Mouse (Mus musculus) neural tube, embryonic 14.5 days (tissue): Measurements from ENCODE around the gene Smyd2. TPM values are rescaled to one million over a fixed set of nuclear protein-coding genes. Genes with fewer than 3 reads are reported as not detected.

ENCODE experiments used
- ATAC-seq: fragments of 200-750 bp; cut with Nextera tagmentation; 2 replicates; pipeline ENCODE4 v1.8.0; 2017; ENCODE audit warnings: low read depth, mild to moderate bottlenecking, moderate TSS enrichment, moderate library complexity
- H3K27ac ChIP-seq: fragments of 300-500 bp; sonication (generic); 2 replicates; pipeline ENCODE4 v1.5.1; 2014; ENCODE audit warnings: low read depth, mild to moderate bottlenecking, control low read depth, low read length, moderate library complexity, mixed read lengths
- H3K27me3 ChIP-seq: fragments of 300-500 bp; sonication (generic); 2 replicates; pipeline ENCODE4 v1.6.1; 2014; ENCODE audit warnings: low read length; ENCODE audit not compliant: control insufficient read depth, insufficient read depth
- H3K36me3 ChIP-seq: fragments of 300-500 bp; sonication (generic); 2 replicates; pipeline ENCODE4 v1.6.1; 2014; ENCODE audit warnings: low read length, mixed read lengths; ENCODE audit not compliant: control insufficient read depth, insufficient read depth
- H3K4me1 ChIP-seq: fragments of 300-500 bp; sonication (generic); 2 replicates; pipeline ENCODE4 v1.6.1; 2014; ENCODE audit warnings: low read length; ENCODE audit not compliant: control insufficient read depth, insufficient read depth
- H3K4me2 ChIP-seq: fragments of 300-500 bp; sonication (generic); 2 replicates; pipeline ENCODE4 v1.6.1; 2014; ENCODE audit warnings: mild to moderate bottlenecking, low read depth, low read length, control low read depth
- H3K4me3 ChIP-seq: fragments of 300-500 bp; sonication (generic); 2 replicates; pipeline ENCODE4 v1.5.1; 2014; ENCODE audit warnings: low read depth, low read length, control low read depth, mixed read lengths
- H3K9ac ChIP-seq: fragments of 300-500 bp; sonication (generic); replicated peaks from 2 replicates; pipeline ENCODE4 v1.6.1; 2014; ENCODE audit warnings: low read depth, mild to moderate bottlenecking, control low read depth, low read length, mixed read lengths
- H3K9me3 ChIP-seq: fragments of 300-500 bp; sonication (generic); 2 replicates; pipeline ENCODE4 v1.6.1; 2016; ENCODE audit warnings: low read length; ENCODE audit not compliant: control insufficient read depth
- WGBS: fragments of 180-500 bp; shearing (Covaris S2); extraction: QIAGEN DNeasy Blood & Tissue Kit; methylation state at CpG from one replicate; pipeline ENCODE4 v1.1.7; 2014; 5-methylcytosine and 5-hydroxymethylcytosine counted together
- polyA plus RNA-seq: library from polyadenylated mRNA; unstranded; fragments of >200 nt; fragmentation: Nextera tagmentation; extraction: Ambion mirVana; gene quantifications from 2 replicates; pipeline ENCODE4 v1.2.1, GENCODE M21; 2014

The Smyd2 gene
- polyA plus RNA-seq, 1 experiment from 2014 or later, result 96.8 TPM

DNA sequence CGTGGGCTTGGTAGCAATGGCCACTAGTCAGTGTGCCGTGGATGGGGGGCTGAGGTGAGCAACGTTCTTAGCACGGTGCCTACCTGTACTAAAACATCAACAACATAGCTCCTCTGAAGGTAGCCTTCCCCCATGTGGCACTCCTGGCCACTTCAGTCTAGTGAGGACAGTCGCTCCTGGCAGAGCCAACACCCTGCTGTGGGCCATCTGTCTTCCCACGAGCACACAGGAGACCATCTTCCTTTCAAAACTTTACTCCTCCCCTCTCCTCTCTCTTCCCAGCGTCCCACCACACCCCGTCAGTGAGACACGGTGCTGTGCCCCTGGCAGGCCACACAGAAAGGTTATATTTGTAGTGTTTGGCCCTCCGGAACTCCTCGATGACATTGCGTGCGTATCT, 37.2 kb downstream of the Smyd2 start:
- no peaks in the 10 kb centered on the region for H3K4me1 ChIP-seq
- no peak overlapping the region for H3K27ac ChIP-seq
- H3K27me3 ChIP-seq, result no peaks in the 10 kb centered on the region
- no peaks in the 10 kb centered on the region for H3K9me3 ChIP-seq
- no peak for ATAC-seq
- no peak overlapping the region for H3K4me3 ChIP-seq
- H3K9ac ChIP-seq, result no peak overlapping the region
- no peaks in the 10 kb centered on the region for H3K36me3 ChIP-seq
- H3K4me2 ChIP-seq, result no peak overlapping the region
- WGBS, result 61% methylated on average over 13 of the region's 13 CpGs

GRCm38 (mm10) chr1:189883531-189884170, 38.5 kb downstream of the Smyd2 start:
- no peaks in the 10 kb centered on the region for H3K27me3 ChIP-seq
- no peak overlapping the region for H3K27ac ChIP-seq
- no peak overlapping the region for H3K4me3 ChIP-seq
- H3K4me1 ChIP-seq, result no peaks in the 10 kb centered on the region
- H3K9me3 ChIP-seq, result no peaks in the 10 kb centered on the region
- H3K36me3 ChIP-seq, result no peaks in the 10 kb centered on the region
- no peak overlapping the region for H3K9ac ChIP-seq
- no peak for ATAC-seq
- WGBS, result 37% methylated on average over 18 of the region's 18 CpGs
- H3K4me2 ChIP-seq, result no peak overlapping the region

GRCm38 (mm10) chr1:189882886-189883285, 39.3 kb downstream of the Smyd2 start:
- Histone ChIP-seq H3K27ac (no peak overlapping the region), H3K4me1 (no peaks in the 10 kb centered on the region), H3K36me3 (no peaks in the 10 kb centered on the region), H3K9me3 (no peaks in the 10 kb centered on the region), H3K27me3 (no peaks in the 10 kb centered on the region), H3K9ac (no peak overlapping the region), H3K4me2 (no peak overlapping the region), H3K4me3 (no peak overlapping the region)
- ATAC-seq, result no peak
- 55% methylated on average over 7 of the region's 7 CpGs for WGBS

DNA sequence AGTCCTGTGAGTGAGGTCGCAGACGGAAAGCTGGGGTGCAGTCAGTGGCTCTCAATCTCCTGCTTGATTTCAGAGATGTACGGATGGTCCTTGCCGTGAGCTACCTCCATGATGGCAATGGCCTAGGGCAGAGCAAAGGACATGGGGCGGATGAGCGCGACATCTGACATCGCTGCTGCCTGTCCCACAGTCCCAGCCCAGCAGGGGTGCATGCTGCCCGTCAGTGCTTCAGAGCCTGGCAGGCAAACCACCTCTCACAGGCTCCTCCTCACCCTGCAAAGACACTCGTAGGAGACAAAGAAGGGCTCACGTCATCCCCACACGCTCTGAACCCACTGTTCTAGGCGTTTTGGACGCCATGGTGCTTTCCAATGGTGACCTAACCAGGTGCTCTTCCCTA, 41.4 kb downstream of the Smyd2 start:
- no peaks in the 10 kb centered on the region for H3K27me3 ChIP-seq
- no peak for ATAC-seq
- H3K27ac ChIP-seq, result no peak overlapping the region
- H3K9ac ChIP-seq, result no peak overlapping the region
- H3K36me3 ChIP-seq, result no peaks in the 10 kb centered on the region
- H3K9me3 ChIP-seq, result no peaks in the 10 kb centered on the region
- no peak overlapping the region for H3K4me3 ChIP-seq
- 72% methylated on average over 14 of the region's 14 CpGs for WGBS
- H3K4me2 ChIP-seq, result no peak overlapping the region
- no peaks in the 10 kb centered on the region for H3K4me1 ChIP-seq

GRCm38 (mm10) chr1:189879965-189880364, 42.2 kb downstream of the Smyd2 start:
- WGBS, result 77% methylated on average over 8 of the region's 8 CpGs
- no peak overlapping the region for H3K27ac ChIP-seq
- no peaks in the 10 kb centered on the region for H3K27me3 ChIP-seq
- H3K36me3 ChIP-seq, result no peaks in the 10 kb centered on the region
- no peak overlapping the region for H3K4me2 ChIP-seq
- H3K9me3 ChIP-seq, result no peaks in the 10 kb centered on the region
- H3K4me3 ChIP-seq, result no peak overlapping the region
- H3K9ac ChIP-seq, result no peak overlapping the region
- no peaks in the 10 kb centered on the region for H3K4me1 ChIP-seq
- ATAC-seq, result no peak

GRCm38 (mm10) chr1:189879212-189879611, 43.0 kb downstream of the Smyd2 start:
- Histone ChIP-seq H3K4me2 (no peak overlapping the region), H3K9me3 (no peaks in the 10 kb centered on the region), H3K4me1 (no peaks in the 10 kb centered on the region), H3K36me3 (no peaks in the 10 kb centered on the region), H3K27me3 (no peaks in the 10 kb centered on the region), H3K4me3 (no peak overlapping the region), H3K27ac (no peak overlapping the region), H3K9ac (no peak overlapping the region)
- ATAC-seq, result peak; percentile 21; the same call in 1 of the 2 replicates
- 59% methylated on average over 2 of the region's 2 CpGs for WGBS

DNA sequence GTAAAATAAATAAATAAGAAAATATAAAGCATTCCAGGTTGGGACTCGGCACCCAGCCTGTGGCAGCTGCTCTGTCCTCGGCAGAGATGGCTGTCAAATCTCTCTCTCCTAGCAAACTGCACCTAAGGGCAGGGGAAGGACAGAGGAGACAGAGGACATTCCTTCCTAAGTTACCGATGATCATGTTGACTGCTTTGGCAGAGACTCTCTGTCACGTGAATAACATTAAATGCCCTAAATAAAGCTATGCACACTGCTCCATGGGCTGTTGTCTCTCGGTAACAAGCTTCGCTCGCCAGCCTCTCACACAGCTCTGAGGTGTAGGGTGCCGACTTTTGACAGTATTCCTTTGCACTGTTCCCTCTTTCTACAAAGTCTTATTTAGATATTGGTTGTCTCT, 46.0 kb downstream of the Smyd2 start:
- WGBS, result 46% methylated on average over 8 of the region's 8 CpGs
- H3K27me3 ChIP-seq, result no peaks in the 10 kb centered on the region
- no peaks in the 10 kb centered on the region for H3K4me1 ChIP-seq
- ATAC-seq, result no peak
- H3K4me3 ChIP-seq, result no peak overlapping the region
- H3K9ac ChIP-seq, result no peak overlapping the region
- H3K9me3 ChIP-seq, result no peaks in the 10 kb centered on the region
- H3K36me3 ChIP-seq, result no peaks in the 10 kb centered on the region
- no peak overlapping the region for H3K4me2 ChIP-seq
- H3K27ac ChIP-seq, result no peak overlapping the region

DNA sequence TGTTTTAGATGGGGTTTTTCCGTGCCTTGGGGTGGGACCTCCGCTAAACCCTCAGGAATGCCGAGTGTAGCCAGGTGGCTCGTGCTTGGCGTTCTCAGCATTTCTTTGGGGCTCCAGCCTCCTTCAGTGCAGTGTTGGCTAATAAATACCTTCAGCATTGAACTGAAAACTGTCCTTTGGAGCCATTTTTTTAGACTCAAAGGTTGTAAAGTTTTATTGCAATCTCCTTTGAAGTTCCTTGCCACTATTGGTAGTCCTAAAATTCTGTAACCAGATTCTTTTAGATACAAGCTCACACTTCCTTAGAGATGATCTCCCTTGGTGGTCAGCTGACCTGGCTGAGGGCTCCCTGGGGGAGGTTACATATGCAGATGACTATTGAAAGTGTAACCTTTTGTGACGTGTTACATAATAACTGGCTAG, 46.7 kb downstream of the Smyd2 start:
- WGBS, result 7% methylated on average over 6 of the region's 6 CpGs

DNA sequence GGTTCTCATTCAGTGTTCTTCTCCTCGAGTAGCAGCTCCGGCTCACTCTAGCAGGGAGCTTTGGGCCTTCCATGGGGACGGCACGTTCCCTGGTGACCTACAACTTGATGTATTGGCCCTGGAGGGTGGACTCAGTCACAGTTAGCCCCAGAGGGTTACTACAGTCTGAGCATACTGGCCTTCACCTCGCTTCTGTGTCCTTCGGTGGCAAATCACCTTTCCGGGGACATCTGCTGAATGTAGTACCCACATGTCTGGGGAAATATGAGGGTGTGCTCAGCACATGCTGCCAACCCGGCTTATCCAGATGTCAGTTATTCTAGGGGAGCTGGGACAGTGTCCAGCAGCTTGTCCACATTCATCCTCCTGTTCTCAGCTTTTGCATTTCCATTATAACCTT, 48.6 kb downstream of the Smyd2 start:
- Histone ChIP-seq H3K27ac (no peak overlapping the region), H3K4me1 (no peaks in the 10 kb centered on the region), H3K4me3 (no peak overlapping the region), H3K9me3 (no peaks in the 10 kb centered on the region), H3K36me3 (no peaks in the 10 kb centered on the region), H3K4me2 (no peak overlapping the region), H3K9ac (no peak overlapping the region), H3K27me3 (no peaks in the 10 kb centered on the region)
- ATAC-seq, result no peak
- 67% methylated on average over 8 of the region's 8 CpGs for whole genome bisulfite sequencing

More for the DNA sequence above, 46.7 kb downstream of the Smyd2 start:
- Histone ChIP-seq H3K4me3 (no peak overlapping the region), H3K27ac (no peak overlapping the region), H3K4me2 (no peak overlapping the region), H3K9me3 (no peaks in the 10 kb centered on the region), H3K27me3 (no peaks in the 10 kb centered on the region), H3K4me1 (no peaks in the 10 kb centered on the region), H3K9ac (no peak overlapping the region), H3K36me3 (no peaks in the 10 kb centered on the region)
- no peak for ATAC-seq
